Mouse (Mus musculus): ENCODE data around the gene Pycr1.

GRCm38 (mm10) chr11:120616617-120617294, 26.8 kb downstream of the Pycr1 start:
- no peak for TF ChIP-seq CTCF (IDR thresholded peaks at IDR 0.05; ENCODE audit: low read depth)
- no peak for TF ChIP-seq EP300 (IDR thresholded peaks at IDR 0.05; ENCODE audit: low read depth)
